Mouse (Mus musculus) common myeloid progenitor, adult 5-6 weeks (primary cell): ENCODE results near the gene Tor4a. TPM values are rescaled to one million over a fixed set of nuclear protein-coding genes. Genes with fewer than 3 reads are reported as not detected.

Experiments
- ATAC-seq: replicated peaks from 2 replicates; pipeline ENCODE4 v1.8.0; 2016; ENCODE audit warnings: low read depth, mild to moderate bottlenecking, moderate TSS enrichment, inconsistent platforms; ENCODE audit not compliant: poor library complexity, severe bottlenecking
- total RNA-seq: library from RNA; stranded (forward); fragments of 200-1000, 187-1606 nt; gene quantifications from 2 replicates; pipeline ENCODE4 v1.2.3, GENCODE M21; 2017

Gene Tor4a
- 15.7 and 18.1 TPM in 2 replicates for total RNA-seq

DNA sequence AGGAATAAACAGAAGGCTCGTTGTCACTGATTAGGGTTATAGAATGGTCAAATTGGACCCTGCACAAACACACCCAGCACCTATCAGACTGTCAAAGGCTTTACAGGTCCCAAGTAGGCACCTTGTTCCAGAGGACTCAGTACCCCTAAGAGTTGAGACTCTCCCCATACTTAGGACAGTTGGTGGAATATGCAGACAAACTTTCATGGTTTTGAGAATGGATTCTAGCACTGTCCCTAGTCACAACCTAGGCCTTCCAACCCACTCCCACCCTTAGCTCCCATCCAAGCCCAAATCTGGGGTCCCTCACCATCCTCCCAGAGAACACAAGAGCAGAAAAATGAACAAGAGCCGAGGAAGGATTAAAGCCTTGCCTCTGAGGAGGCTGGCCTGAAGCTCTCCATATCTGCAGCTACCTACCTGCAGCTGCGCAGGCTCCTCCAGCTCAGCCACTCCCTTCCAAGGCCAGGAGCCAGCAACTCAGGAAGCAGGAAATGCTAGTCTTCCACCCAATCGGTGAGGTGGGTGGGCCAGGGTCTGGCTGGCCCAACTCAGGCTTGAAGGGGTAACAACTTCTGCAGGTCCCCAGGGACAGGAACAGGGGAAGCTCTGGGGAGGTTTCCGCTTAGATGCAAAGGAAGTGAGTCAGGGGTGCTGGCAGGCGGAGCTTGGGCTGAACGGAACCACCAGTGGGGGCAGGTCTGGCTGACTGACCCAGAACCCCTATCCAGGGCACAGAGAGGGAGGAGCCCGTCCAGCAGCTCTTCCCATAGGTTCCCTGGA lies at the start of gene Tor4a:
Gene Tor4a, minus strand, starts transcription at position 715 of the 783 bp plus-strand sequence.
- peak; percentile 67 for ATAC-seq

DNA sequence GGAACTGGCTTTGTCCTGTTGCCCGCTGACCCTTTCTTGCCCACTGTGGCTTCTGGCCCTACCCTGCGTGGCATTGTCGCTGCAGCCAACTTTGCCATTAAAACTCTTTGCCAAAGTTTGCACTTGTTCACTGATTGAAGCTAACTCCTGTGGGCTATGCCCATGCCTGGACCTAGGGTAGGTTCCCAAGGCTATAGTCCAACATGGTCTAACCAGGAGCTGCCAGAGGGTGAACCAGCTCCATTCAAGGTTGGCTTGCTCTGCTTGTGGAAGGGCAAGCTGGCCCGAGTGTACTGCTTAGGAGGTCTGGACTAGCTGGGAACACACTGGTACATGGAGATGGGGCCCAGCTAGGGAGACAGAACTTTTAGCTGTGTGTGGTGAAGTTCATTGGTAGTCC lies 47.5 kb upstream of the Tor4a start:
- ATAC-seq, result no peak

DNA sequence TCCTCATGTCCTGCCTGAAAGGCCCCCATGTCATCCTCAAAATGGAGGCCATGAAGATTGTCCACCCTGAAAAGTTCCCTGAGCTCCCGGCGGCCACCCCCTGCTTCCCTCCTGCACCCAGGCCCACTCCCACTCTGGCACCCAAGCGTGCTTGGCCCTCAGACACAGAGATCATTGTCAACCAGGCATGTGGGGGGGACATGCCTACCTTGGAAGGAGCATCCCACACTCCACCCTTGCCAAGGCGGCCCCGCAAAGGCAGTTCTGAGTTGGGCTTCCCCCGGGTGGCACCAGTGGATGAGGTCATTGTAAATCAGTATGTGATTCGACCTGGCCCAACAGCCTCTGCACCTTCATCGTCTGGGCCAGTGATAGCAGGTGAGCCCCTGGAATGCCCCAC lies 46.7 kb upstream of the Tor4a start:
- no peak for ATAC-seq

DNA sequence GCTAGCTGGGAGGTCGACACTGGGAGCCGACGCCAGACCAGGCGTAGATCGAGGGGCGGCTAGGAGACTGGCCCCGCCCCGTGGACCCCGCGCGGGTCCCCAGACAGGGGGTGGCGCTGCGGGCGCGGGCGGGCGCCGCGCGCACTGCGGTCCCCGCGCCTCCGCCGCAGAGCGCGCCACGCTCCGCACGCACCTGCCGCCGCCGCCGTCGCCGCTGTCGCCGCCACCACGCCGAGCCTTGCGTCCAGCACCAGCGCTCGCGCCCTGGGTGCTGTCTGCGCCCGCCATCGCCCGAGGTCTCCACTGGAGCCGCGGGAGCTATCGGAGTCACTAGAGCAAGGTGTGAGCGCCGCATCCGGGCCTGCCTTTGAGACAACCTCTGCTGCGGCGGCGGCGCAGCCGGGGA lies 45.4 kb upstream of the Tor4a start, which contains the start of the genes Rnf208 and Cysrt1:
Gene Rnf208, plus strand, starts transcription at position 155 of the 406 bp plus-strand sequence.
Gene Cysrt1, minus strand, starts transcription at position 352 of the 406 bp plus-strand sequence.
- ATAC-seq, result no peak

DNA sequence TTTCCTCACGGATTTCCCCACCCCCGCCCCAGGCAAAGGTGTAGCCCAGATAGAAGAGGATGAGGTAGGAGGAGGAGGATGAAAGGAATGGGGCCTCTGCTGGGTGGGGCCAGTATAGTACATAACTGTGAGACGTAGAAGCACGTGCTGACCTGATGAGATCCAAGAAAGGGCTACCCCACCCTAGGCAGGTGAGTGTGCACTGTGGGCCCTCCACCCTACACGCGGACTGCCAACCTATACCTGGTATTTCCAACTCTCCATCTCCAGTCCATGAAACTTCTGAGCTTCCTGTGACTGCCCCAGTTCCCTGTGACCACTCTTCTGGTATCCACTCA lies 44.7 kb upstream of the Tor4a start:
- no peak for ATAC-seq

DNA sequence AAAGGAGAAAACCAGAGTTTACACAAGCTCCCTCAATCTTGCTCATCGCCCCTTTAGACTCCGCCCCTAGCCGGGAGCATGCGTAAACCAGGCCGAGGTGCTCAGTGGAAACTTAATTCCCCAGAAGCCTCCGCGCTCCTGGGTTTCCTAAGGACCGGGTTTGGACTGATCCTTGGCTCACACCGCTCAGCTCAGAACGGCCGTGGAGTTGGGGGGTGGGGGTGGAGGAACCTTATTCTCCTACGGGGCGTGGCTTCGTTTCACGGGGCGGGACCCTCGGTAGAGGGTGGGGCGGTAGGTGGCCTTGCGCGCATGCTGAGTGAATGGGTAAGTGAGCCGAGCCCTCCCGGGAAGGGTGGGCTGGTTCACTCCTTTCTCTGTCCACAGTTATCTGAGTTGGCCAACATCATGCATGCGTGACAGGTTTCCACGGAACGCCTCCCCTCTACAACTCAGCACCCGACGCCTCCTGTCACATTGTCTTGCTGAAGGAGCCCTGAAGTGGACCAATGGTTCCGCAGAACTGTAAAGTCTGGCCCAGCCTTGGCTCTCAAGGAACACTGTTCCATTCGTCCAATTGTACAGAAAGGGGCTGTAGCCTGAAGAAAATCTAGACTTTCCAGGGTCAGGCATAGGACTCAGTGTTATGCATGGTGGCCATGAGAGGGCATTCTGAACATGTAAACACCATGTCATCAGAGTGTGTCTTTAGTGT lies 44.2 kb upstream of the Tor4a start:
- ATAC-seq, result peak; percentile 71

DNA sequence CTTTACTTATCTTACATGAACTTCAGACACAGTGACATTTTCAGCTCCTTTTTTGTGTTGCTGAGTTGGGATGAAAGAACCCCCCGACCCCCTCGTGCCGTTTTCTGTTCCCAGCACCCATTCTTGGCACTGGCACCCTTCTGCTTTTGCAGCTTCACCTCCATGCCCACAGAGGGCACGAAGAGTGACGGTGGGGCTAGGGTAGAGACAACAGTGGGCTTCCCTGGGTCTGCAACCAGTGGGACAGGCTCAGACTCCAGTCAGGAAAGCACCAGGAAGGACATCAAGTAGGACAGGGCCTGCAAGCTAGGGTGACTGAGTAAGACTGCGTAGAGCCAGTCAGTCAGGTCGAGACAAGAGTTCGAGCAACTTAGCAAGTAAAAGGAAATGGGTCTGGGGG lies 43.6 kb upstream of the Tor4a start:
- ATAC-seq, result 0 out of 2 replicates have a peak, but pooled peaks have one; percentile 3

- no peak for ATAC-seq
These were observed 43.1 kb upstream of the Tor4a start for GRCm38 (mm10) chr2:25239766-25240165.

DNA sequence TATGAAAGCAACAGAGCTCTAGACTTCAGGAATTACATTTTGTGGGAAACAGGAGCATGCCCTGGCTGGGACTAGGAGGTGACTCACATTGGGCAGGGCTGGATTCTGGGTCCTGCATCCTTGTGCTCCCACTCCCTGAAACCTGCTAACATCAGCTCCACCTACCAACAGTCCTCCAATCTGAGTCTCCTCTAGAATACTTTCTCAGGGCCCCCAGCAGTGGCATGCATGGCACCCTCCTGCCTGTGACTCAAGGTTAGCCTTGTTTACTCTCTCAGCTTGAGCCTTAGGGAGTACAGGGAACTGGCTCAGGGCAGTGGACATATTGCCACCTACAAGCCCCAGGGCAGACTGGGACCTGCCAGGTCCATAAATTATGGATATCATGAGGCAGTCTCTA lies 41.4 kb upstream of the Tor4a start:
- no peak for ATAC-seq

DNA sequence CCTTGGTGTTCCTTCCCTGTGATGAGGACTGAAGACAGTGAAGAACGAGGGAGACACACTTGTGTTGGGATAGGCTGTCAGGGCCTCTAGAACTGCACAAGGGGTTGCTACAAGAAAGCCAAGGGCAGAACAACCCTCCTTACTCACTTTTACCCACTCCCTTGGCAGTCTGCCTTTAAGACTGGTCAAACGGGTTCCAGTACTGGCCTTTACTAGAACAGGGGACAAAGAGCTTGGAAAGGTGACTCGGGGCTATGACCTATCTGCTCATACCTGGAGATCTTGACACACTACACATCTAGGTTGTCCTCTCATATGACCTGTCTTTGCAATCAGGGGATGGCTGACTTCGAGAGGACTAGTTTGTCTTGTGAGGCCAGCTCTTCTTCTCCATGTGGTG lies 40.8 kb upstream of the Tor4a start:
- ATAC-seq, result no peak

GRCm38 (mm10) chr2:25236614-25237013 lies 39.9 kb upstream of the Tor4a start, which contains the start of gene Rnf224:
Gene Rnf224 (minus strand): TSS chr2:25236787.
- no peak for ATAC-seq

DNA sequence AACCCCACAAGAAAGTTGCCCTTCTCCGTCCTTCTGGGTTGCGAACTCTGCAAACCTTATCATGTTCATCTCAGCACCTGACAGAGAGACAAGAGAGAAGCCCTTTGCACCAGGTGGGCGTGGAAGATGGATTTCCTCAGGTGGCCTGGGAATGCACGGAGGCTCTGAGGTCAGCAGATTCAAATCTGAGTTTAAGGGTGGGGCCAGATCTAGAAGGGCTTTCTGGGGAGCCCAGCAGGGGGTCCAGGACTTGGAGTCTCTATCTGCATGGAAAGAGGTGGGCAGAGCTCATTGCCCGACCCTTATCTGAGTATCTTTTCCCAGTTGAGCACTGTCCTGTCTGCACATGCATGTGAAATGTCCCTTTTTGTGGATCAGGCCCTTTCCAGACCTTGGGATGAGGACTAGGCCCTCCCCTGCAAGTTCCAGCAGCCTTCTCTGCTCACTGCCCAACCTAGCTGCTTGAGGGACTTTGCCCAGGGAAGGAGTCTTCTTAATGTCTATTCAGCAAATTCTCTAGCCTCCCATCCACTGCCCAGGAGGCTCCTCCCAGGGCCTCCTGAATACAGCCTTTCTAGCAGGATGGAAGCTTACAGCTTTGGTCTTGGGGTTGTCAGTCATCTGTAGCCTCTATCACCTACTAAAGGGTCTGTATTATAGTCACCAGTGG lies 38.0 kb upstream of the Tor4a start:
- ATAC-seq, result no peak

GRCm38 (mm10) chr2:25234050-25234449 lies 37.4 kb upstream of the Tor4a start, which contains the start of gene Slc34a3:
Gene Slc34a3 (minus strand): TSS chr2:25234364.
- no peak for ATAC-seq

DNA sequence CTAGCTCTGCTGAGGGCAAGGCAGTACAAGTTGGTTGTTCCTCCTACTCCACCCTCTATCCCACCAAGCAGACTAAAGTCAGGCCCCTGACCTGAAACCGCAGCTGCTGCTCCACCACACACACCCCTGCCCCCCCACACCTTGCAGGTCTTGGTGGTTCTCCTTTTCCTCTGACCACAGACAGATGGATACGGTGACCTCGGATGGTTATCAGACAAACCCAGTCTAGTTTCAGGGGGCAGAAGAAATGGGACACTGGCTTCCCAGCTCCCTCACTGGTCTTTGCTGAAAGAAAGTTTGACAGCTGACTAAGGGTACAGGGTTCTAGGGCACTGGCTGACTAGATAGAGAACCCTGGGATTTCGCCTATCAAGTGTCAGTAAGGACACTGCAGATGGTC lies 36.7 kb upstream of the Tor4a start:
- ATAC-seq, result peak; percentile 61

- ATAC-seq, result no peak
These were observed 34.4 kb upstream of the Tor4a start for GRCm38 (mm10) chr2:25231038-25231437.

DNA sequence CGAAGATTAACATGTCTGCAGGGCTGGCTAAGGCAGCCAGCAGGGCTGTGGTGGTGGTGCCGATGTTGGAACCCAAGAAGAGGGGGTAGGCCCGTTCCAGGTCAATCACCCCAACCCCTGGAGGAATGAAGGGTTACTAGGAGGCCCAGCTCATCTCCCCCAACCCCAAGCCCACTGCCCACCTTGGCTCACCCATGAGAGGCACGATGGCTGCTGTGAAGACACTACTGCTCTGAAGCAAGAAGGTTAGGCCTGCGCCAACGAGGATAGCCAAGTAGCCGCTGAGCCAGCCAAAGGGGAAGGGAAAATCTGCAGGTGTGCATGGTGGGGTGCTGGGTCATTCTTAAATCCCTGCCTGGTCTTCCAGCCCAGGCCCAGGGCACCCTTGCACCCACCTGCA lies 33.9 kb upstream of the Tor4a start:
- no peak for ATAC-seq

DNA sequence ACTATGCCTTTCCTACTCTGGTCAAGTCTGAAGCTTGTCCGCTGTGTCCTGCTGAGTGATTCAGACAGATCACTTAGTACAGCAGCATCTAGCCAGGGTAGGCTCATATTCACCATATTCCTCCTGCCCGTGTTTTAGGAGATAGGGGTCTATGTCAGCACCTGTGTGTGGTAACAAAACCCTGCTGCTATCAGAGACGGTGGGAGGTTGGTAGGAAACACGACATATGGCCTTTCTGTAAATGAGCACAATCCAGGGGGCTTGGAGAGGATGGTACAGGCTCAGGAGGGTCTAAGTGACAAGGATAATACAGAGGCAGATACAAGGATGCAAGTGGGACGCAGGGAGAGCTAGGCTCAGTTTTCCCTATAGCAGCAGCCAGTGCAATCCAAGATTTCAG lies 32.9 kb upstream of the Tor4a start:
- no peak for ATAC-seq

DNA sequence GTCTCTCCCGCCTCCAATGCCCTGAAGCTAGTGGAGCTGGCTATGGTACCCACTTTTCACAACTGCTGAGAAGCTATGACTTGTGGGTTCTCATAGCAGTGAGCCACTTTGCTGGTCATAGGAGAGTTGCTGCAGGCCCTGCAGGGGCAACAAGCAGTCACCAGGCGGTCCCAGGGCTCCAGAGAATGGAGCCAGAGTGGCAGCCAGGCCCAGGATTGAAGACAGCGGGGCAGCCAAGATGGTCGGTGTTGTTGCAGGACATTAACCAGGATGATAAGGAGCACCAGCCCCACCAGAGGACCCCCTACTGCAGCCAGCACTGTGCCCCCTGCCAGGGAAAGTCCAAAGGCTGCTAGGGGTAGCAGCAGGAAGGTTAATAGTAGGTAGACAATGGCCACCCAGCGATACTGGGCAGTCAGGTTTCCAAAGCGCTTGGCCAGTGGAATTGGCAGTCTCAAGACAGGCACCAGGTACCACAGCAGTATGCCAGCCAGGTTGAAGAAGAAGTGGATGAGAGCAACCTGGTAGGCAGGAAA lies 32.4 kb upstream of the Tor4a start:
- ATAC-seq, result no peak

GRCm38 (mm10) chr2:25228431-25228889 lies 31.8 kb upstream of the Tor4a start:
- ATAC-seq, result peak; percentile 49

DNA sequence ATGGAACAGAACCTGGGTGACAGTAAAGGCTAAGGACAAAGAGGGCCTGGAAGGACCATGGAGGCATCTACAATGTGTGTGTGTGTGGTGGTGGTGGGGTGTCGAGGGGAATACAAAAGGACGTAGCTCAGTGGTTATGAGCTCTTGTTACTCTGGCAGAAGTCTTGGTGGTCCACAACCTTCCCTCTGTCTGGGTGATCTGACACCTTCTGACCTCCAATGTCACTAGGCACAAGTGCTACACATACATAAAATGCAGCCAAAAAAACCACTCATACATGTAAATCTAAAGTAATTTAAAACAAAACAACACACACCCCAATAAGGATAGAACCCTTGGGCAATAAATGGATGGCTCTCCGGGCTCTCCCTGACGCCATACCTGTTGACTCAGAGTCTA lies 30.7 kb upstream of the Tor4a start:
- ATAC-seq, result no peak
